Mouse (Mus musculus) yolk sac, embryonic 10.5 days (tissue): ENCODE data around the gene Syn3.
"Not testable (repeated sequence)": the region's sequence is repeated elsewhere in the genome, so short reads cannot be mapped to it uniquely, and the experiment has no call there.

Experiments used
- DNase-seq: peaks from one replicate; pipeline ENCODE4 v3.0.0-alpha.2; 2017; ENCODE audit warnings: low spot score

The Syn3 gene

DNA sequence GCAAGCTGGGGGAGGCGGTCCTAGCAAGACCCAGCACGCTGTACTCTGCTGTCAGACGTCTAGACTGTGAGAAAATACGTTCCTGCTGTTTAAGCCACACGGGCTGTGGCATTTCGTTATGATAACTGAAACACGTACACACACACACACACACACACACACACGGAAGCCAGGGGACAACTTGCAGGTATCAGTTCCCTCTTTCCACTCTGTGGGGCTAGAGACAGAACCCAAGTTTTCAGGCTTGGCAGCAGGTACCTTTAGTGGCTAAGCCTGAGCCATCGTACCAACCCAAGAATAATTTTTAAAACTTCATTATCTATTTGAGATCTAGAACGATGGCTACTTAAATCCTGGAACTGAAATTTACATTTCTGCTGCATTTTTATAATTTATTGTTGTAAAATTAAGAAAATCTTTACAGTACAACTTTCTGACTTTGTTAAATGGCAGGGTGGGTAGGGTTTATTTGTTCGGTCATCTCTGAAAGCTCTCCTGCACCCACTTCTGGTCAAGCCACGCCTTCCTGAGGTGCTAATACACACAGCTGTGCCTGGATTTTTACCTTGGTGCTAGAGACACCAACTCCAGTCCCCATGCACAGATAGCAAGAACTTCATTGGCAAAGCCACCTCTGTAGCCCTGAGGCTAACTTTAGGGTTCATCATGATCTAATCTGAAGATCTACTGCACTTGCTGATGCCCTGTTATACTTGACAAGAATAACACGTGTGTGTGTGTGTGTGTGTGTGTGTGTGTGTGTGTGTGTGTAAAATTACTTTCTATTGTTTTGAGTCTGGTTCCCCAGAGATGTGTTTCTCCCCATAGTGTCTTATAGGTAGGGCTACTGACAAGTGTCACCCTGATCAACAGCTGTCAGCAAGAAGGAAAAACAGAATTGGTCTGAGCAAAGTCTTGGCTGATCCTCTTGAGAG lies 29.8 kb downstream of the Syn3 start:
- DNase-seq = no peak

GRCm38 (mm10) chr10:86463538-86464199 lies 35.0 kb downstream of the Syn3 start:
- DNase-seq = peak; percentile 61

- no peak for DNase-seq
Observed at GRCm38 (mm10) chr10:86459643-86460042, 39.1 kb downstream of the Syn3 start.

- DNase-seq = no peak
Observed at GRCm38 (mm10) chr10:86457665-86458209, 41.0 kb downstream of the Syn3 start.

DNA sequence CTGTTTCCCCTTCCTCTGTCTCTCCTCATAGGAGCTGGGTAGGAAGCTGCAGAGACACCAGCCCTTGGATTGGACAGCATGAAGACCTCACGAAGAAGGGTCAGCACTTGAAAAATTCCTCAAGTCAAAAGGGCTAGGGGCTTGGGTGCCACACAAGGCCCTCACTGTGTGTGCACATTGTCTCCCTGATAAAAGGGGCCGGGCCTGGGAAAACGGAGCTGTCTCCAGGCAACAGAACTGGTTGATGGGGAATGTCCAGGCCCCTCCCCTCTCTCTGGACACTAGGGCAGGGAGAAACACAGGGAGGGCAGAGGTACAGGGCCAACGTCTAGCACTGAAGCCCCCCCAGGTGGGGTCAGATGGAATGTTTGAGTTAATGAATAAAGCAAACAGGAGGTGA lies 41.5 kb downstream of the Syn3 start:
- no peak for DNase-seq

DNA sequence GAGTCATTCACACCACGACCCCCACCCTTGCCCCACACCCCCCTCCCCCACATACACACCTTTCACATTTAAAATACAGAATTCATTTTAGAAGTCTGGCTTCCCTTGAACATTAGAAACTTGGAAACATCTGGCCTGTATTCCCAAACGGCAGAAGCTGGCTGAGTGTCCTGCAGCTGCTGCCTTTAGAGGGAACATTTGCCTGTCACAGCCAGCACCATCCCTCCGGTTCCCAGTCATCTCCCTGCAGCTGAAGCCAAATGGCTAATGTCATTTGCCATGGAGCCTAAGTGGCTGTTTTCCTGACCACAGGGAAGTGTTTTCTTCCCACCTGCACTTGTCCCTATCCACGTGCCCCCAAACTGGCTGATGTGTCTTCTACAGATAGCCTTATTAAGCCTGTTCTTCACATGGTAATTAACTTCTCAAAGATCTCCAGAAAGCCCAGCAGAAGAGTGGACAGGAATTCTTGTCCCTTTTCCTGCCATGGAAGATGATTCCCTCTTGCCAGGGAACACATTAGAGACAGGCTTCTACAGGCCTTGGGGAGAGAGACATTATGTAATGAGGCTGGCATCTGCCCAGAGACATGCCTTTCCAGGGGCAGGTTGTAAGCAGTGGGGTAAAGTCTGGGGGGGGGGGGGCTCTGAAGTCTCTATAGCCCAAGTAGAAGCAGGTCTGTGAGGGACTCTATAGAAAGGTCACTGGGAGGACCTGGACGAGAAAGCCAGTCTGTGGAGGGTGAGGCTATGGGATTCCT lies 43.2 kb downstream of the Syn3 start:
- DNase-seq = no peak

DNA sequence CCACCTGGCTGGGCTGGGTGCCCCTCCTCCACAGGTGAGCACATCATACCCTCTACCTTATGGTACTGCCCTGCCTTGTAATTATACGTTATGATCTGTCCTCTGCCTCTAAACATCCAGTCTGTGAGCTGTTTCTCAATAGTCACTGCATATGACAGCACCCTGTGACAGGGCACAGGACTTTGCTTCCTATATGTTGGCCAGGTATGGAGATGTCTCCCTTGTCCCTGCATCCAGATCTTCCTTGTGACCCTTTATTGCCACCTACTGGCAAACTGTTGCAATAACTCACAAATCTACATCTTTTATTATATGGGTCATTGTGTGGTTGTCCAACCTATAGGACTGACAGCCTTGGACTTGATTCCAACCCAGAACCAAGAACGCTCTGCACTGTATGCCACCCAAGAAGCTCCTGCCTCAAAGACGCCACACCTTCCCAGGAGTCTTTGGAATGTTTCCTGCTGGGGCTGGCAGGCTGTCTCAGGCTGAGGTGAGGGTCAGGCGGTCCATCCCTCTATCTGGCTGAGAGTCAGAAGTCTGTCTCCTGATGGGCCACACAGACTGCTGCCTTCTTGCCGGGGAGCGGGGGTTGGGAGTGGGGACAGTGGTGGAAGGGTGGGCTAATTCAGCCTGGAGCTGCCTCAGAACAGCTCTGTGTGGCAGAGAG lies 46.2 kb downstream of the Syn3 start:
- peak; percentile 47 for DNase-seq

- DNase-seq = no peak
Observed at GRCm38 (mm10) chr10:86451294-86451693, 47.4 kb downstream of the Syn3 start.

DNA sequence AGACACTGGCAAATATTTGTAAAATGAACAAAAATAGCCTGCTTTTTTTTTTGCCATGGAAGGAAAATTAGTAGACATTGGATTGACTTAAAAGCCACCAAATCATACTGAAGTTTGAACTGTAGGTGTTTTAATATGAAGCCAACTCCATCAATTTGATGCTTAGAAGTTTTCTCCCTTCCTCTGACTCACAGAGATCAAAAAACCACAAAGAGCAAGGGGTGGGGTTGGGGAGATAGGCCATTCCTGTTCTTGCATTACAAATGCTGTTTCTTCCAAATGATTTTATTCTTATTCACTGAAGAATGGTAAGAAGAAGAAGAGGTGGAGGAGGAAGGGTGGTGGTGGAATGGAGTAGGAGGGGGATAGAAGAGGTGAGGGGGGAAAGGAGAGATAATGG lies 52.0 kb downstream of the Syn3 start:
- DNase-seq = no peak

- DNase-seq = no peak
Observed at GRCm38 (mm10) chr10:86445207-86445606, 53.5 kb downstream of the Syn3 start.

DNA sequence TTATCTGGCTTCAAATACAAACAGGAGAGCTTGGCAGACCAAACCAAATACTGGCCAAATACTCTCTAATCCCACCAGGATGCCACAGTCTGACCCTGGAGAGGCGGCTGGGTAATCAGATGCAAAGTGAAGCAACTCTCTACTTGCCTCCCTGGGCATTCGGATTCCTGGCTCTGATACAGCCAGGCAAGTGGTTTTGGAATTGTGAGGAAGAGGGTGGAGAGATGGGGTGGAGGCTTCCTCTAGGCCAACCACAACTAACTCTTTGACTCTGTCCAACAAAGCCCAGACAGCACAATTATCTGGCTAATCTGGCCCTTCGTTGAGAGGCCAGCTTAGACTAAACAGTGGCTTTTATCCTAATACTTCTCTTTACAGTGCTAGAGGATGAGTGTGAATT lies 54.0 kb downstream of the Syn3 start:
- DNase-seq = no peak

DNA sequence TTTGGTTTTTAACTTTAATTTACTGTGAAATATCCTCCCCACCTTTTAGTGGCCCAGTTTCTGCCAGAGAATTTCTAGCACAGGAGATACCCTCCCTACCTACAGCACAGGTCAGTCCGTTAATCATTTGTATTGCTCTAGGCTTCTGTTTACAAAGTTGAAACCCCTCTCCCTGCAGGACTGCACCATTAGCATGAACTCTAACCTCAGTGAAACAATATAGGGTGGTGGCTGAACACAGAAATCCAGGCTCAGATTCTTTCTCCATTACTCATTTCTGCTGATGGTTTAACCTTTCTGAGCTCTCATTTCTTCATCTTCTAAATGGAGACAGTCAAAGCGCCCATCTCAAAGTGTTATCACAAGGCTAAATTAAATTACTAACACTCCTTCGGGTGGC lies 56.9 kb downstream of the Syn3 start:
- peak; percentile 65 for DNase-seq

DNA sequence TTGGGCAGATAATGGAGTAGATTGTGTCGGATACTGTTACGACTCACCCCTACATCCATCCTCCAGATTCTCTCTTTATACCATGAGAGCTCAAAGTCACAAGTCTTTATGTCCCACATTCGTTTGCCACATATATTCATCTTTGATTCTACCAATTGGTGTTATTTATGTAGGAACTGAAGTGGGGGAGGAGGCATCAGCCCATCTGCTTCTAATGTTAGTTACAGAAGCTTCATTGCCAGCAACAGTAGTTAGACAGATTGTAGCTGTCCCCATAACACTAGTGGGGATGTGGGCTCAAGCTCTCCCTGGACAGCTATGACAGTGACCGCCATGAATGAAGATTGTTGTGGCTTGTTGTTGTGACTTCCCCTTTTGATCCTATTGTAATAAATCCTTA lies 59.1 kb downstream of the Syn3 start:
- no peak for DNase-seq

DNA sequence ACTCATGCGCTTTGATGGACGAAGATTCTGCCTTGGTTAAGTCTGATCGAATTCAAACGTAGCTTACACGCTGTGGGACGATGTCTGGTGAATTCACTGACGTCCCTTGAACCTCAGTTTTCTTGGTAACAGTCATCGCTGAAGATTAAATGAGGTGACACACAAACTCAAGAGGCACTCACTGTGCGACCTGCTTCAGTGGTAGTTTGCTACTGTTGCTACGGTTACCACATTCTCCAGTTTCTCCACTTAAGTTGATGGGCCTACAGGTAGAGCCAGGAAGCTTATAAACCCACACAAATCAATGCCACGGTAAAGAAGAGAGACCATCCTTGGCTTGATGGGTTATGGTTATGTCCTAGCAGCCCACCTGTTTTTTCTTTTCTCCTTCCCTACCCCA lies 61.4 kb downstream of the Syn3 start:
- no peak for DNase-seq

DNA sequence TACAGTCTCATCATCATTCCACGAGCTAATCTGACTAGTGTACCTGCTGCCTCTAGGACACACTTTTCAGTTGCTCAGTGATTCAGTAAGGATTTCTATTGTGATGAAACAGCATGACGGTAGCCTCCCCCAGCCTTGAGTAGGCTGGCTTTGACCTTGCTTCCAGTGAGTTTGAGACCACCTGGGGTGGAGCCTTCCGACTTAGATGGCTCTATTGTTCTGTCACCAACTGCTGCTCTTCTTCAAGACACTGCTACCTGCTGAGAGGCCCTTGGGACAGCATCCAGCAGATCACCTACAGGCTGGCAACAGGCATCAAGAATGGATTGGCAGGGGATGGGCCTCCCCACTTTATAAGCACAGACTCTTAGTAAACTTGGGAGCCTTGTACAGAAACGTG lies 63.7 kb downstream of the Syn3 start:
- not testable (repeated sequence) for DNase-seq

DNA sequence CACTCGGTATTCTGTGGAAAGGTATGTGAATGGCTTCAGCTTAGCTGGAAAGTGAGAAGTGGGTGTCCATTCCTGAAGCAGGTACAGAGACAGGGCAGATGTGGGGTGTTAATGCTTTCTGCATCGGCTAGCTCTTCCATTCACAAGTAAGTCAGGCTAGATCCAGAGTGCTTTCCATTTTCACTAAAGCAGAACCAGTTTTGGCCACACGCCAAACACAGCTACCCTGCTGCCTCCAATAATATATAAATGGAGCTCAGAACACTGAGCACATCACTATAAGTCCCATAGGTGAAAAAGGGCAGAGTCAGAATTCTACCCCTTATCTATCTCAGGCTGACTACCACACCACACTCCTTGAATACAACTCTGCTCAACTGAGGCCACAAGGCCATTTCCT lies 69.0 kb downstream of the Syn3 start:
- no peak for DNase-seq

DNA sequence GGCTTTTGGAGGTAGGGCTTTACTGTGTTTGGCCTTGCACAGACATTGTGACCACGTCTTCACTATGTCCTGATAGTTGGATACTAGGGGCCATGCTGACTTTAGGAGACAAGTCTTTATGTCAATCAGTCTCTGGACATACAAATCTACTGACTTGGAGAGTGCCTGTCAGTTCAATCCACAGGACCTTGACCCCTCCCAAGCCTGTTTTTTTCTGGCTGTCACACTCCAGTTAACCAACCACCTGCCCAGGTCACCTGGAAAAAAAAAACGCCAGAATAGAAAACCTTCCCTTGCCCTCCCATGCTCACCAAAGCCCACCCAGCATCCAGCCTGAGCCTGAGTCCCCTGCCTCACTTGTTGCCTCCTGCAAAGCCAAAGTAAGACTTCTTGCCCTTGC lies 70.7 kb downstream of the Syn3 start:
- no peak for DNase-seq

GRCm38 (mm10) chr10:86425690-86426530 lies 72.8 kb downstream of the Syn3 start:
- DNase-seq = peak; percentile 18

DNA sequence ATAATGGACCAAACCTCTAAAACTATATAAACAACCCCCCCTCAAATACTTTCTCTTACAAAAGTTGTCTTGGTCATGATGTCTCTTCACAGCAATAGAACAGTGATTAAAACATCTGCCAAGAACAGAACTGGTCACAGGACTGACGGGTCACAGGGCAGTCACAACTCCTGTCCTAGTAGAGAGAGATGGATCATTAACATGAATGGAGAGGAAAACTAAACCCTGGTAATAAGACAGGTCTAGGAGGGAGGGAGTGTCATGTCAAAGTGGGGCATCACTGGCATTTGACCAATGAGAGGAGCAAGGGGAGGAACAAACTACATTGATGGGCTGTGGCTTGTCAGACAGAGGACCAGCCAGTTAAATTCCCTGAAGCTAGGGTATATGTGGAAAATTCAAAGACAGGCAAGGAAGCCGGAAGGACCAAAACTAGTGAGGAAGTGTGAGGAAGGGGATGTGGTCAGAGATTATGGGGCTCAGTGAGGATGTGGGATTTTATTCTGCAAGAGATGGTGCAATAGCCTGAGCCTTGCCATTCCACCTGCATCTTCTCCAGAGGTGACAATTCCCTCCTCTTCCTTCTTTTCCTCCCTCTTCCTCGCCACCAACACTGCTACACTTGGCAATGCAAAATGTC lies 76.8 kb downstream of the Syn3 start:
- no peak for DNase-seq

- no peak for DNase-seq
Observed at GRCm38 (mm10) chr10:86418931-86419330, 79.8 kb downstream of the Syn3 start.
